Mouse (Mus musculus) cerebellum, postnatal 25 days (tissue): Measurements from ENCODE around the gene Rab3d.

Source experiments
- DNase-seq, 2 experiments: peaks; one replicate each; pipeline ENCODE4 v3.0.0; 2021; ENCODE audit warnings: mixed read lengths in 2 of 2

The Rab3d gene

DNA sequence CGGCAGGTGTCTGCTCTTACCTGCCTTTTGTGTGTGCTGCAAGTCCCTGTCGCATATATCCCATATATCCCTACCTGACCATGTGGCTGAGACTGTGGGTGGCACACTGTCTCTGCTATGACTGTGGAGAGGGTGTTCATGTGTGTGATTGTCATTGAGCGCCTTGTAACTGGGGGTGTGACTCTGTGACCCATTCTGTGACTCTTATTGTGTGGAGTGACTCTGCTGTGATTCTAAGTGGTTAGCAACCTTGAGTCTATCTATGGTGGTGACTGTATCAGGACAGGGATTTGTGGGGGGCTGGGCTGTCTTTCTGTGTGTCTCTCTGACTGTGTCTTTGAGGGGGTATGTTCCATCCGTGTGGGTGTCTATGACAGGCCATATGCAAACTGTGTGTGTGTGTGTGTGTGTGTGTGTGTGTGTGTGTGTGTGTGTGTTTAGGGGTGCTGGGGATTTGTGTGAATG, 19.8 kb upstream of the Rab3d start:
- no peak for DNase-seq

DNA sequence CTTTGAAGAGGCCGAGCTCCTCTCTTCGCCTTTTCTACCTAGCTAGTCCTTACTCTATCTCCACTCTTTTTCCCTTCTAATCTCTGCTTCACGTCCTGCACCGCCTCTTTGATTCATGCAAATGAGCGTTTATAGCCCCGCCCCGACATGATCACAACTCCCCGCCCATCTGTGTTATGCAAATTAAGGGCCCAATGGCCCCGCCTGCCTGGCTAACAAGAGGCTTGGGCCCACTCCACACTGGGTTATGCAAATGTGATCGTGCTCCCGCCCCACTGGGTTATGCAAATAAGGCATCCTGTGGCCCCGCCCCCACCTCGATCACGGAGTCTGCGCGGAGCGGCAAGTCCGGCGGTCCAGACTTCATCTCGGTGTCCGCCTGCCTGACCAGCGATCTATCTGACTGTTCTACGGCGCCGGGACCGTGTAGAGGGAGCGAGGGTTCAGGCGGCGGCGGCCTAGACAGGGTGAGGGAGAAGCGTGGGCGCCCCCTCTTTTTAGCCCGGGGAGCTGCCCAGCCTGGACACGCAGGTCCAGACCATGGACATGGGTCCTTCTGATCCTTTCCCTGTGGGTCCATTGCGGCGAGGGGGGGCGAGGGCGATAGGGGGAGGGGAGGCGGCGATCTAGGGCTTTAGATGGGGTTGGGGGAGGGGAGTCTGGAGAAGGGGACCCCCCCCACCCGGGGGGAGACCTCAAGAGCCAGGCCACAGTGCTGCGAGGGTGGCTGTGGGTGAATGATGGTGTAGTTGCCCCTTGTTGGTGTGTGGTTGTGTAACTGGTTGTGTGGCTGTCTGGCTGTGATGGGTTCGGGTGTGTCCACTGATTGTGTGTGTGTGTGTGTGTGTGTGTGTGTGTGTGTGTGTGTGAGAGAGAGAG, 18.9 kb upstream of the Rab3d start, which contains the start of gene Plppr2:
Gene Plppr2, plus strand, starts transcription at position 342 of the 879 bp plus-strand sequence.
- DNase-seq = peak; percentile 99 to 100

DNA sequence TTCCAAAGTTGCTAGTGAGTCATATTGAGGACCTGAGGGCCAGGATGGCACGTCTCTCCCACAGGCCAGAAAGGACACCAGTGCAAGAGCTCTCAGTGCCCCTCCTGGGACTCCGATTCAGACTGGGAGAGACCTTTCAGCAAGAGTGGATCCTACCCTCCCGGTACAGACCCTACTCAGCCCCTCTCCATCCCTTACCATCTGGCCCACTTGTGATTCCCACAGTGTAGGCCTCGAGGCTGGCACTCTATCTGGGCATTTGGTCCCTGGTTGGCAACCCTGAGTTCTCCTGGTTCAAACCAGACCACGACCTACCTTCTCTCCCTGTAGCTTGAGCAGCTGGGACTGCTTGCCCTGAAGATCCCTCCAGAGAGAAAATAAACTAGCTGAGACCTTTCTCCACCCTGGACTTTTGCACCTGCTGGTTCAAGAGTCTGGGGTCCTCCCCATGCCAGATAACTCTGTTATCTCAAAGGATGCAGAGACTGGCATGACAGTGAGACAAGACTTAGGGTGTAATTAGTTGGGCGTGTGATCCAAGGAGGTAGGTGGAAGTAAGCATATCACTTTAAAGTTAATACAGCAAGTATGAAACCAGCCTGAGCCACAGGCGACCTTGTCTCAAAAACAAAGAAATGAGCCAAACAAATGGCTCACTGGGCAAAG, 17.6 kb upstream of the Rab3d start:
- DNase-seq = no peak

DNA sequence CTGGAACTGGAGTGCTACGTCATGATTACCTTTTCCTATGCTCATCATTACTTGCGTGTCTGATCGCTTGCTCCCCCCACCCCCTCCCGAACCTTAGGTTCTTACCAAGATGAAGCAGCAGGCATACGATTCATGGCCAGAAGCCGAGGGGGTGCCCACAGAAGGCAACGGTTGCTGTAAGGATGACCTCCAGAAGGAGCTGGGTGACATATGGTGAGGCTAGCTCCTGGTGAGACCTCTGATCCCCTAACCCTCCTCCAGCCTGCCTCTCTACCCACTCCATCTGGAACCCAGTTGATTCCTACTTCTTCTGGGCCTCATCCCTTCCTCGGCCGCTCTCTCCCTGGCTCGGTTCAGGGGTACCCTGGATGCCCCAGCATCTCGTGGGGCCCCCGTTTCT, 16.0 kb upstream of the Rab3d start:
- peak in 1 of 2 experiments; percentile 54 for DNase-seq

DNA sequence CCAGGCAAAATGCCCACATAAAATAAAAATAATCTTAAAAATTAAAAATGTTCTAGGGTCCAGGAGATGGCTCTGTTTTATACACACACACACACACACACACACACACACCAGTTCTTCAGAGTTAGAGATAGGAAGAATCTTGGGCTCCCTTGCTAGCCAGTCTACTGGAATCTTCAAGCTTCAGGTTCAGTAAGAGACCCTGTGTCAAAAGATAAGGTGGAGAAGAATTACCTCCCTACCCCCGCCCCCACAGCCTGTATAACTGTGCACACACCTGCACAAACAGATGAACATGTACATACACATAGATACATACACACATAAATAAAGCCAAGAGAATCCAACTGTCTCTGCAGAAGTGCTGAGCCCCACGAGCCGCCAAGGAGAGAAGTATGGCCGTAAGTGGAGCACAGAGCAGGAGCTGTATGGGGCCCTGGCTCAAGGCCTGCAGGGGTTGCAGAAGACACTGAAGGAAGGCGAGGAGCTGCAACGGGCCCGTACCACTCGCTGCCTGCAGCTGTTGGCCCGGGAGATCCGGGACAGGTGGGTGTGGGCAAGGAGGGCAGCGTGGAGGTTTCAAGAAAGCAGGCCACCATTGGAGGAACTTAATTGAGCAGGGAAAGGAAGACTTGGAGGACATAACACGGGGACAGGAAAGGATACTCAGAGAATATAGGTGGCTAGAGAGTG, 14.6 kb upstream of the Rab3d start:
- no peak for DNase-seq

DNA sequence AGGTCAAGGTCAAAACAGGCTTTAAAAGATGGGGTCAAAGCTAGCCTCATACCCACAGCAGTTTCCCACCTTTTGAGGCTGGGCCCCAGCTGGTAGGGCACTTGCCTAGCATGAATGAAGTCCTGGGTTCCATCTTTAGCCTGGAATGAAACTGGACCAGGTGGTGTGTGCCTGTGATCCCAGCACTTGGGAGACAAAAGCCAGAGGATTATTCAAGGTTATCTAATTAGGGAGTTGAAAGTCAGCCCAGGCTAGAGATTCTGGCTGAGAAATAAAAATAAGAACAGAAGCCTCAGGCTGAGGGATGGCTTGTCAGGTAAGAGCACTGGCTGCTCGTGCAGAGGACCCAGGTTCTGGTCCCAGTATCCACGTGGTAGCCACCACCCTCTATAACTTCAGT, 14.0 kb upstream of the Rab3d start:
- no peak for DNase-seq

DNA sequence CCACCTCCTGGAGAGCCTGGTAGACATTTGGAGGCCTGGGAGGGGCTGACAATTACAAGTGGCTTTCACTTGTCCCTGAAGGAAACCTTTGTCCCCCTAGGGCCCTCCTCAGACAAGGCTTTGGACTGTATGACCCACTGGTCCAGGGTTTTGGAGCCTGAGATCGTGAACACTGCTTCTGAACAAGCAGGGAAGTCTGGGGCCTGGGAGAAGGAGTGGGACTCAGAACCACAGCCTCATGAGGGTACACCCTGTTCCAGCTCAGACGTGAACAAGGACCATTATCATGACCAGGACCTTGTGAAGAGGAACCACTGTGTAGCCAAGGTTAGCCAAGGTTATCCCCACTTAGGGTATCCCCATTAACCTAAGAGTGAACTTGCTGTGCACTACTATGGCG, 11.2 kb upstream of the Rab3d start:
- DNase-seq = no peak

DNA sequence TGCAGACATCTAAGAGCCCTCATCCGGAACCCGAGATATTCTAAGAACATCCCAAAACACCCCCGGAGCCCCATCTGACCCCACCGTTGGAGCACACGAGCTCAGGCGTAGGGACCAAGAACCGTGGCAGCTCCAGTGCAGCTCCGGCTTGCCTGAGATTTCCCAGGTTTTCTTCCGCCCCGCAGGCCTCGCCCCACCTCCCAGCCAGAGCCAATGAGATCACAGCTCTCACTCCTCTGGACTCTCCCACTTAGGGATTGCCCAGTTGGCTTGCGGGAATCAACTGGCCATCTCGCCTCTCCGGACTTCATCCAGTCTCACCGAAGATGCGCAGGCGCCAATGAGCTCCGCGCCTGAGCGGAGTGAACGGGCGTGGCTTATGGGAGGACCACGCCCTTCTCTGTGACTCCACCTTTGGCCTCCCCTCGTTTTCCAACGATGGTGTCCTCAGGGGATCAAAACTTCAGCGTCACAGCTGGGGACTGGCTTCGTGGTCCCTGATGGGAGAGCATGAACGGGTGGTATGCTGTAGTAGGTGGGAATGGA, 9.3 kb upstream of the Rab3d start, which contains the start of the genes Ccdc159 and Tmem205:
Gene Ccdc159, plus strand, starts transcription at position 264 of the 546 bp plus-strand sequence.
Gene Tmem205, minus strand, starts transcription at position 349 of the 546 bp plus-strand sequence.
- peak; percentile 91 to 94 for DNase-seq

DNA sequence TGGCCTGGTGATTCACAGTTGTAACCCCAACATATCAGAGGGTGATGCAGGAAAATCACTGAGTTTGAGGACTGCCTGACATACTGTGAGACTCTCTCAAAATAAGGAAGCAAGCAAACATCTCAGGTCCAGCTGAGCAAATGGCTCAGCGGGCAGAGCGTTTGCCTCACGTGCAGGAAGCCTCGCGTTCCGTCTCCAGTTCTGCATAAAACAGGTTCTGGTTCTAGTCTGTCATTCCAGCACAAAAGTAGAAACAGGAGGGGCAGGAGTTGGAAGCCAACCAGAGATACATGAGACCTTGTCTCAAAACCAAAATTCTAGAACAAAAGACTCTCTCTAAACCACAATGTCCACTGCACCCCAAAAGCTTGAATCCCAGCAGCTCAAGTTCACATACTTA, 8.8 kb upstream of the Rab3d start:
- DNase-seq = peak in 1 of 2 experiments; percentile 6

DNA sequence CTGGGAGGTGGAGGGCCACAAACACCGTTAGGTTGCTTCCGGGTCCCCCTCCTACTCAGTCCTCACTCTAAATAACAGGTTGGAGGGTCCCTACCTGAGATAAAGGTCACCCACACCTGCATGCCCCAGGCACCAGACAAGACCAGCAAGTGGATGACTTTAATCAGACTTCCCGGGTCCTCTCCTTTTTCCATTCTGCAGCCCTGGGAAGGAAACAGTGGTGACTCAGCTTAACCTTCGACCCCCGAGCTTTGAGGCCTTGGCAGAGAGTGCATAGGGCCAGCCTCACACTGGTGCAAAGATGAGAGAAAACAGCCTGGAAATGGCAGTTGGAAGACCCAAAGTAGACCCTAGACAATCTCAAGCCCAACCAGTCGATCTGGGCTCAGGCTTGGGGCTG, 8.2 kb upstream of the Rab3d start:
- peak in 1 of 2 experiments; percentile 6 for DNase-seq

DNA sequence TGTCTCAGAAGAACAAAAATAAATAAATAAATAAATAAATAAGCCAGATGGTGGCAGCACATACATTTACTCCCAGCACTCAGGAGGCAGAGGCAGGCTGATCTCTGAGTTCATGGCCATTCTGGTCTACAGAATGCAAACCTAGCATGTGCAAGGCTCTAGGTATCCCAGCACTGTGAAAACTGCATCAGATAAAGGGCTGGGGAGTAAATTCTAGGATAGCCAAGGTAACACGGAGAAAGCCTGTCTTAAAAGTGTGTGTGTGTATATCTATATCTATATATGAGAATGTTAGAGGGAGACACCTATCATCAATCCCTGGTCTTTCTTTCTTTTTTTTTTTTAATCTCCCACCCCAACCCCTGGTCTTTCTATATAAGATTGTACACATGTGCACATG, 7.5 kb upstream of the Rab3d start:
- DNase-seq = no peak

DNA sequence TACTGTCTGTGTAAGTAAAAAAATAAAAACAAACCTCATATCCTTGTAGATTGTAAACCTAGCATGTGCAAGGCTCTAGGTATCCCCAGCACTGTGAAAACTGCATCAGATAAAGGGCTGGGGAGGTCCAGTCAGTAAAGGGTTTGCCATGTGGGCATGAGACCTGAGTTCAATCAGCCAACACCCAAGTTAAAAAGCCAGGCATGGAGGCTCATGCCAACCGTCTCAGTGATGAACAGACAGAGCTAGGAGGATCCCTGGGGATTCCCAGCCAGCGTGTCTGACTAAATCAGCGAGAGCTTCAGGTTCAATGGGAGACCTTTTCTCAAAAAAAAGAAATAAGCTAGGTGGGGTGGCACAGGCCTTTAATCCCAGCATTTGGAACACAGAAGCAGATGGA, 7.0 kb upstream of the Rab3d start:
- DNase-seq = no peak

DNA sequence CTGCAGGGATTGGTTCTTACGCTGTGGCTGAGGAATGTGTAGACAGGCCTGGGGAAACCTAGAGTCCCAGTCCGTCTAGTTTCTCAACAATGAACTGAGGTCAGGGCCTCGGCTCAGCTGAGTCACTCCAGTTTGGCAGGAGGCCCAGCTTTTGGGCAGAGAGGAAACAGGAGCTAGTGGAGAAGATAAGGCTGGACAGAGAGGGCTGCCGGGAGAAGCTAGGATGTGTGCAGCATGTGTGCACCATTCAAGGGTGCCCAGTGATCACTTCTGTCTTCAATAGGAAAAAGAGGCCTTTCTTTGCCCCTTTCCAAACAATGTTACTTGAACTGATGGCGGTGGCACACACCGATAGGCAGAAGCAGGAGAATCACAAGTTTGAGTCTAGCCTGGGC, 6.1 kb upstream of the Rab3d start:
- peak; percentile 57 to 80 for DNase-seq

DNA sequence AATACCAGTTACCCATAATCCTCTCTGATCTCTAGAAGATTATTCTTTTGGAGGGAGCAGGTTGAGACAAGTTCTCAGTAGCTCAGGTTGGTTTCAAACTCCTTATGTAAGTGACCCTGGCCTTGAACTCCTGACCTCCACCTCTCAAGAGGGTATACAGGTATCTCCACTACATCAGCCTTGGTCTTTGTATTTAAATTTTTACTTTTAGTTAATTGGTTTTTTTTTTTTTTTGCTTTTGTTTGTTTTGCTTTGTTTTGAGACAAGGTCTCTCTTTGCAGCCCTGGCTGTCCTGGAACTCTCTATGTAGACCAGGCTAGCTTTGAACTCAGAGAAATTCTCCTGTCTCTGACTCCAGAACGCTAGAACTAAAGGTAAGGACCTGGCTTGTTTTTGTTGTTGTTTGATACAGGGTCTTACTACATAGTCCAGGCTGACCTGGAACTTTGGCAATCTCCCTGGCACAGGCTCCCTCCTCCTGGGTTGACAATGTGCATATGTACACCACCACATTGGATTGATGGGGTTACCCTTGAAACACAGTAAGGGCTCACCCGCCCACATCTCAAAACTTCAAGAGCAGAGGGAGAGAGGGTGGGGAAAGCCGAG, 5.6 kb upstream of the Rab3d start:
- DNase-seq = no peak

DNA sequence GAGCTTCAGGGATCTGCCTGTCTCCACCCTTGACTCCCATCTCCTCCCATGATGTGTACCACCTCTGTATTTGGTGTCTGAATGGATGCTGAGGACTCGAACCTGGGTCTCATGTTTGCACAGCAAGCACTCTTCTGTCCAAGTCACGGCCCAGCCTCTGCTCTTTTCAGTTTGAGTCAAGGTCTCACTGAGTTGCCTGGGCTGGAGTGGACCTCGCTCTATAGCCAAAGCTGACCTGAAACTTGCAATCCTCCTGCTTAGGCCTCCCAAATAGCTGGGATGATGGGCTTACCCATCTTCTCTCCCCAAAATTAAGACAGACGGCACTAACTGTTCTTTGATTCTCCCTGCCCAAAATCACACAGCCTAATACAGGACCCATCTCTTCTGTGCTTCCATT, 5.0 kb upstream of the Rab3d start:
- no peak for DNase-seq

DNA sequence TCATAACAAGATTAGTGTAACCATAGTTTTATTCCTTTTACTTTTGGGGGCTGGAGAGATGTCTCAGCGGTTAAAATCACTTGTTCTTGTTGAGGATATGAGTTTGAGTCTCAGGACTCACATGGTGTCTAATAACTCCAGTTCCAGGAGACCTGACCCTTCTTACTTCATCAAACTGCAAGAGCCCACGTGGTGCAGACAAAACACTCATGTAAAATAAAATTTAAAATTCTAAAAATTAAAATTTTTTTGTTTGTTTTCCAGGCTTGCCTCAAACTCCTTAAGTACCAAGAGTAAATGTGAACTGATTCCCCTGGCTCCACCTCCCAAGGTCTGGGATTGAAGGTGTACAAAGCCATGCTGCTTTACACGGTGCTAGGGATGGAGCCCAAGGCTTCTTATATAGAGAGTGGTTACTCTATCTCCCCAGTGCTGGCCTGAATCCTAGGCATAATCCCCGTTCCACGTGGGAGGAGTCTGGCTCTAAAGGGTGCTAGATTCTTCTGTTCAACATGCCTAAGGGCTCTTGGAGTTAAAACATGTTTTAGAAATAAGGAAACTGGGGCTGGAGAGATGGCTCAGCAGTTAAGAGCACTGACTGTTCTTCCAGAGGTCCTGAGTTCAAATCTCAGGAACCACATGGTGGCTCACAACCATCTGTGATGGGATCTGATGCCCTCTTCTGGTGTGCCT, 846 bp upstream of the Rab3d start:
- DNase-seq = no peak

DNA sequence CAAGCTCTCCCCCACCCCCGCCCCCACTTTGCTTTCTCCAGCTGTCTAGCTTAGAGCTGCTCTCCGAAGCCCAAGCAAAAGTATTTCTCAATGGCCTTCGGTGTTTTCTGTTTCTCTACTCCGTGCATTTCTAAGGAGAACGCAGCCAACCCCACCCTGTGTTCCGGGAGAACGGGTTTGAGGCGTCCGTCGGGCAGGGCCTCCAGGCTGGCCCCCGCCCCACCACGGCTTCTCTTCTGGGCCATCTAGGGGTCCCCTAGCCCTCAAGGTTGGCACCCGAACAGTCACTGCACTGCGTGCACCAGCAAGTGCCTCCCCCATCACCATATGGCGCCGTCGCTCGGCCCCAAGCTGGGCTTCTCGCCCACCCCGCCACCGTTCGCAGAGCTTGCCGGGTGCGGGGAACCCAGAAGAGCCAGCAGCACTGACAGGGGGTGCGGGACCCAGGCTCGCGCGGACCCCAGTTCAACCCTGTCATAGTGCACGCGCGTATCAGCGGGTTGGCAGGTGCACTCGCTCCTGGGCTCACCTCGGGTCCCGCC, 428 bp downstream of the Rab3d start:
- DNase-seq = peak in 1 of 2 experiments; percentile 68

DNA sequence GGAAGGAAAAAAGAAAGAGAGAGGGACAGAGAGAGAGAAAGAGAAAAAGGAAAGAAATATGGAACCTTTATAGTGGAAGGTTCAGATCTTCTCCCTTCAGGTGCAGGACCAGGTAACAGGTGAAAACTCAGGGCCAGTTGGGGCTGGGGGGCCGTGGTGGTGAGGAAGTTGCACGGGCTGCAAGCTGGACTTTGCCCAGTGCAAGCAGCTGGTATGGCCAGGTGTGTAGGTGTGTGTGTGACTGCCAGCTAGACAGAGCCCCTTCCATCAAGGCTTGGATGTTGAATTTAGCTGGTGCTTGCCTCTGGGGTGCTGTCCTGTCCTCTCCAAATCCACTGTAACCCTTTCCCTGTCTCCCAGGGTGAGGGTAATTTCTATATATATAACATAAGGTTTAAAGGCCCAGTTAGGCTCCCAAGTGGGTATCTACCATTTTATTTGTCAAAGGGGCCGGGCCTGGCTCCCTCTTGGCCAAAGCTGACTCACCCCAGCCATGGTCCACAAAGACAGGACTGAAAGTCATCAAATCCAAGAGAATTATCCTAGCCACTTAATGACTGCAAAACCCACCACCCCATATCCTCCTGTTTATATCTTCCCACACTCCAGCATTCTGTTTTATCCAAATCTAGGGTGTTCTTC, 1.0 kb downstream of the Rab3d start:
- no peak for DNase-seq

DNA sequence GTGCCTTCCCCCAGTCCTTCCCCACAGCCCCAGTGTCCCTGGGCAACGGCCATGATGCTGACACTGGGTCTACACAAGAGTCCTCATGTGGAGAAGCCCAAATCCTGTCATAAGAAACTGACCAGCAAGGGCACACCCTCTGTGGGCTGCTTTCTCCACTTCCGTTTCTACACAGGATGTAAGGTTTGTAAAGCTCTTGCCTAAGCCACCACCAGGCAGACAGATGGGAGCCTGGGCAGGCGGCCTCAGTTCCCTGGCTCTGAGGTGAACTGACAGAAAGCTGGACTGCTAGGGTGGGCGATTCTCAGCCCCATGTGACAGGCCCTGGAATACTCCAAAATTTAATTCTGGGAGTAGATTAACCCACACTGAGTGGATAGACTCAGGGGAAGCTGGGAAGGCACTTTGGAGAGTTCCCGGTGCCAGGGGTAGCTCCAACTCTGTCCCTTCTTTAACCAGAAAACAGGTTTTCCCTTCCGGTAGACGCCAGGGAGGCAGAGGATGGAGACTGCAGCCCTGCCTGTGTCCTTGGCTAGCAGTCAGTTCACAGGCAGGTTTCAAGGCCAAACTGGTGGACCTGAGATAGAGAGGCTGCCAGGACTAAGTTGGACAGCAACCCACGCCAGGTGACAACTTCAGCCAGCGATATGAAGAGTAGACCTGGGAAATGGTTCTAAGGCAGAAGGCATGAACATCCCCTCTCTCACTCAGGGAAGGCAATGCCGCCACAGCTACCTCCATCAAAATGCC, 8.3 kb downstream of the Rab3d start:
- DNase-seq = peak; percentile 55 to 58

DNA sequence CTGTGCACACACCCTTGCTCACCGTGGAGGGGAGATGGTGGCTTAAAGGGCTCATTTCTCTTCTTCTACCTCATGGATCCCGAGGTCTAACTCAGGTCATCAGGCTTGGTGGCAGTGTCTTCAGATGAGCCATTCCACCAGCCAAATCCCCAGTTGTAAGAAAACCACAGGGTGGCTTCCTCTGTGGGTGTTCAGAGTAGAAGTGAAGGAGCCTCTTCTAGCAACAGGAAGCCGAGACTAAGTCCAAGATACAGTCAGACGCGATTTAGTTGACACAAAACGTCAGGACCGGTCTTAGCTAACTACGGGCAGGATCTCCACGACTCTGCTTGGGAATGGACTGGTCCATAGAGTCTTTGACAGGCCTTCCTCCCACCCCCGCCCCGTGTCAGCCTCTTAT, 9.8 kb downstream of the Rab3d start:
- DNase-seq = no peak
